Mouse (Mus musculus) bone marrow macrophage, adult 2 months (primary cell): Measurements from ENCODE around the gene Lpxn.

Source experiments
- CTCF ChIP-seq: IDR thresholded peaks from 2 replicates; pipeline ENCODE4 v1.5.1; 2012; ENCODE audit warnings: low read depth, mild to moderate bottlenecking, low read length, moderate library complexity
- POLR2A ChIP-seq: IDR thresholded peaks from 2 replicates; pipeline ENCODE4 v1.6.1; 2012; ENCODE audit warnings: mild to moderate bottlenecking, low read depth, low read length, borderline replicate concordance

- TF ChIP-seq CTCF (no peak), POLR2A (no peak)
Observed at GRCm38 (mm10) chr19:12804237-12804636, 8.2 kb downstream of the Lpxn start.
